Mouse (Mus musculus) heart, postnatal 25 days (tissue): ENCODE results near the gene Hist1h1e. TPM values are rescaled to one million over a fixed set of nuclear protein-coding genes. Genes with fewer than 3 reads are reported as not detected.
"Not testable (repeated sequence)": the region's sequence is repeated elsewhere in the genome, so short reads cannot be mapped to it uniquely, and the experiment has no call there.

Experiments
- DNase-seq: peaks from one replicate; pipeline ENCODE4 v3.0.0; 2022; ENCODE audit warnings: low spot score
- intact Hi-C: fragments of 180-260 bp; cut with DNase I; formaldehyde crosslinking; loops from one replicate; pipeline ENCODE4 v1.15.1; 2025
- microRNA-seq: library from miRNA; unstranded; fragments of <30 nt; microRNA quantifications from one replicate; pipeline ENCODE4 v1.2.0, GENCODE M21; 2022
- total RNA-seq, 2 experiments: library from RNA; stranded (reverse); gene quantifications; 2 replicates each; pipeline ENCODE4 v1.2.3; 2021

Hist1h1e gene
- total RNA-seq, 2 experiments from 2014 or later, result 35.6 to 42.0 TPM

GRCm38 (mm10) chr13:23575271-23575851 lies 47.0 kb downstream of the Hist1h1e start, which contains the start of gene Hist1h3d:
Gene Hist1h3d, plus strand, starts transcription at chr13:23575763.
- intact Hi-C loops, result no loop called here

GRCm38 (mm10) chr13:23574546-23575170 lies 47.7 kb downstream of the Hist1h1e start:
- intact Hi-C loops, result not testable (repeated sequence)

More at GRCm38 (mm10) chr13:23575271-23575851, 47.0 kb downstream of the Hist1h1e start, which contains the start of gene Hist1h3d:
- DNase-seq, result no peak

GRCm38 (mm10) chr13:23573898-23574524 lies 48.3 kb downstream of the Hist1h1e start, which contains the start of the genes Hist1h2bf and Hist1h2ad:
Gene Hist1h2bf, minus strand, starts transcription at chr13:23574196.
Gene Hist1h2ad, plus strand, starts transcription at chr13:23574381.
- intact Hi-C loops, result not testable (repeated sequence)
- DNase-seq, result peak; percentile 86

More at GRCm38 (mm10) chr13:23574546-23575170, 47.7 kb downstream of the Hist1h1e start:
- not testable (repeated sequence) for DNase-seq

GRCm38 (mm10) chr13:23573034-23573897 lies 49.1 kb downstream of the Hist1h1e start:
- intact Hi-C loops, DNase-seq: not testable (repeated sequence)

- DNase-seq, result no peak
- intact Hi-C loops, result no loop called here
These were observed 49.9 kb downstream of the Hist1h1e start for GRCm38 (mm10) chr13:23572218-23573033.

GRCm38 (mm10) chr13:23571504-23572217 lies 50.7 kb downstream of the Hist1h1e start:
- DNase-seq, intact Hi-C loops: not testable (repeated sequence)

GRCm38 (mm10) chr13:23571022-23571503 lies 51.3 kb downstream of the Hist1h1e start, which contains the start of the genes Hist1h2ae and Hist1h2bg:
Gene Hist1h2ae, minus strand, starts transcription at chr13:23571220.
Gene Hist1h2bg, plus strand, starts transcription at chr13:23571396.
- DNase-seq, result peak; percentile 51
- intact Hi-C loops, result no loop called here

Small RNAs within 50 kb of the gene (microRNA-seq; reads per million reads assigned to microRNA genes)
- gene Gm44359 (not detected), gene Gm44394 (not detected)

Other genes starting within 250 kb of the Hist1h1e start
- 1 to 10 TPM; 3.9 to 4.4 TPM for gene Abt1, start 198.7 kb downstream of the Hist1h1e start, total RNA-seq
- not detected for gene Btn1a1, start 156.7 kb downstream of the Hist1h1e start, total RNA-seq
- not detected for gene Btn2a2, start 133.7 kb downstream of the Hist1h1e start, total RNA-seq
- 100 to 1,000 TPM; 272 to 334 TPM for gene Hist1h4h, start 91.5 kb downstream of the Hist1h1e start, total RNA-seq
- gene Hist1h2af, start 88.7 kb downstream of the Hist1h1e start, total RNA-seq, result 10 to 100 TPM; 13.7 to 25.9 TPM
- gene Hist1h3g, start 87.1 kb downstream of the Hist1h1e start, total RNA-seq, result 1 to 10 TPM; 3.4 to 4.1 TPM
- gene Hist1h2bh, start 79.2 kb downstream of the Hist1h1e start, total RNA-seq, result 1 to 10 TPM; 1.4 to 1.9 TPM
- gene Hist1h3f, start 78.5 kb downstream of the Hist1h1e start, total RNA-seq, result 10 to 100 TPM in 1 of 2 experiments, 1 to 10 TPM in 1; 6.4 to 10.6 TPM
- 10 to 100 TPM; 33.0 to 46.9 TPM for gene Hist1h4f, start 70.9 kb downstream of the Hist1h1e start, total RNA-seq
- 1 to 10 TPM; 1.8 to 2.5 TPM for gene Hist1h1d, start 69.3 kb downstream of the Hist1h1e start, total RNA-seq
- 10 to 100 TPM; 15.4 to 27.3 TPM for gene Hist1h3e, start 60.2 kb downstream of the Hist1h1e start, total RNA-seq
- 1 to 10 TPM; 3.4 to 4.1 TPM for gene Hist1h2ae, start 51.3 kb downstream of the Hist1h1e start, total RNA-seq
- gene Hist1h2bg, start 51.2 kb downstream of the Hist1h1e start, total RNA-seq, result 10 to 100 TPM; 28.4 to 48.1 TPM
- 10 to 100 TPM; 16.8 to 17.6 TPM for gene Hist1h2bf, start 48.4 kb downstream of the Hist1h1e start, total RNA-seq
- gene Hist1h2ad, start 48.2 kb downstream of the Hist1h1e start, total RNA-seq, result 1 to 10 TPM; 2.4 to 4.8 TPM
- gene Hist1h3d, start 46.8 kb downstream of the Hist1h1e start, total RNA-seq, result 1 to 10 TPM; 3.4 to 3.6 TPM
- gene Hist1h4d, start 41.0 kb downstream of the Hist1h1e start, total RNA-seq, result 10 to 100 TPM; 54.4 to 63.1 TPM
- 10 to 100 TPM; 10.5 to 10.7 TPM for gene Hist1h2be, start 1.4 kb downstream of the Hist1h1e start, total RNA-seq
- gene Hist1h2ac, start 61.4 kb upstream of the Hist1h1e start, total RNA-seq, result 1 to 10 TPM; 1.5 to 1.9 TPM
- 10 to 100 TPM; 73.7 to 74.9 TPM for gene Hist1h2bc, start 61.6 kb upstream of the Hist1h1e start, total RNA-seq
- gene Hist1h1t, start 73.3 kb upstream of the Hist1h1e start, total RNA-seq, result not detected
- gene Hist1h4c, start 75.9 kb upstream of the Hist1h1e start, total RNA-seq, result 10 to 100 TPM; 42.4 to 60.8 TPM
- gene Hfe, start 88.3 kb upstream of the Hist1h1e start, total RNA-seq, result 10 to 100 TPM; 48.9 to 50.3 TPM
- gene Hist1h1c, start 116.2 kb upstream of the Hist1h1e start, total RNA-seq, result 100 to 1,000 TPM; 134 to 160 TPM
- 1 to 10 TPM; 3.2 to 9.1 TPM for gene Hist1h3c, start 123.0 kb upstream of the Hist1h1e start, total RNA-seq
- gene Hist1h2bb, start 124.2 kb upstream of the Hist1h1e start, total RNA-seq, result 10 to 100 TPM in 1 of 2 experiments, 1 to 10 TPM in 1; 9.6 to 11.4 TPM
- 10 to 100 TPM; 12.7 to 17.0 TPM for gene Hist1h2ab, start 128.6 kb upstream of the Hist1h1e start, total RNA-seq
- gene Hist1h3b, start 129.7 kb upstream of the Hist1h1e start, total RNA-seq, result 10 to 100 TPM; 19.3 to 26.5 TPM
- gene Hist1h4b, start 134.5 kb upstream of the Hist1h1e start, total RNA-seq, result 10 to 100 TPM; 13.3 to 23.6 TPM
- gene Hist1h4a, start 138.7 kb upstream of the Hist1h1e start, total RNA-seq, result 10 to 100 TPM; 12.6 to 15.8 TPM
- gene Hist1h3a, start 139.8 kb upstream of the Hist1h1e start, total RNA-seq, result 10 to 100 TPM; 15.8 to 18.0 TPM
- 1 to 10 TPM; 5.4 to 9.2 TPM for gene Hist1h1a, start 141.1 kb upstream of the Hist1h1e start, total RNA-seq
- not detected for gene Trim38, start 147.4 kb upstream of the Hist1h1e start, total RNA-seq
- not detected for gene Slc17a2, start 184.4 kb upstream of the Hist1h1e start, total RNA-seq
- gene Slc17a3, start 216.9 kb upstream of the Hist1h1e start, total RNA-seq, result not detected
- not detected for gene Slc17a1, start 245.2 kb upstream of the Hist1h1e start, total RNA-seq